Mouse (Mus musculus): ENCODE data around the gene Slc8a3. TPM values are rescaled to one million over a fixed set of nuclear protein-coding genes. Genes with fewer than 3 reads are reported as not detected.

Gene Slc8a3
- polyA plus RNA-seq, 1 experiment from 2014 or later: 1.3 TPM

DNA sequence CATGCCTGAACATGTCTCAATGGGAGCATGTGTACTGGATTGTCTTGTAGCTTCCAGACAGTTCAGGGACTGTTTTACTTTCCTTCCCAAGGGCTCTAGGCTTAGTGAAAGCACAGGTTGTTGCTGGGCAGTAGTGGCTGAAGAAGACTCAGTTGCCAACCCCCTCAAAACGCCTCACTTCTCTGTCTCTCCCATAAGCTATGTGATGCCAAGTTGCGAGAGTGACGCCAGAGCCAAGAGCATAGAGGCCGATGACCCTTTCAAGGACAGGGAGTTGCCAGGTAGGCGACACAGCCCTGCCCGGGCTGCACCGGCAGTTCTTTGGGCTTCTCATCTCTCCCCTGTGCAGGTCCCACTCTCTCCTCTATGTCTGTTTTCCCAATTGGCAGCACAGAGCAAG, 164.9 kb downstream of the Slc8a3 start:
- no peak overlapping the region for H3K27ac ChIP-seq (replicated peaks)
- no peak for DNase-seq (ENCODE audit: low spot score)
- peaks cover 24% of the 10 kb centered on the region for H3K4me1 ChIP-seq
- H3K36me3 ChIP-seq: peaks cover 16% of the 10 kb centered on the region
- 95% methylated on average over 7 of the region's 7 CpGs for WGBS
- H3K9me3 ChIP-seq (replicated peaks): no peaks in the 10 kb centered on the region
- H3K27me3 ChIP-seq (ENCODE audit: low read depth, poor library complexity, severe bottlenecking): no peaks in the 10 kb centered on the region
- no peak overlapping the region for H3K4me3 ChIP-seq

DNA sequence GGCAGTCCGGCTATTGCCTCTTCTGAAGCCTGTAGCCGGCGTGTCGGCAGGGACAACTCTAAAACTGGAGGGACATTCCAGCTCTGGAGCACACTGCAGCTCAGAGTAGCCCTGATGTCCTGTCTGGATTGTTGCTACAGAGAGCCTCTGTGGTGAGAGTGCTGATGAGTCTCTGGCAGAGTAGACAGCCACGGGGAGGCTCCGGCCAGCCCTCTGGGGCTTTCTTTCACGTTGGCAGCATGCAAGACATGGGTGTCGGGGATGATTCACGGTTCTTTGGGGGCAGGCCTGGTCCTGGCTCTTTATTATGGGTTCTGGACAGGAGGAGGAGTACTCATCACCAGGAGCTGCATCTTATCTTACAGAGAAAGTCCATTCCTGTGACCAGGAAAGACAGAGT, 165.8 kb downstream of the Slc8a3 start:
- Histone ChIP-seq H3K4me1 (peaks cover 26% of the 10 kb centered on the region), H3K9me3 (replicated peaks) (no peaks in the 10 kb centered on the region), H3K4me3 (no peak overlapping the region), H3K27ac (replicated peaks) (peak overlapping the region; percentile 39; the same call in 1 of the 2 replicates), H3K36me3 (peaks cover 7% of the 10 kb centered on the region), H3K27me3 (ENCODE audit: low read depth, poor library complexity, severe bottlenecking) (no peaks in the 10 kb centered on the region)
- DNase-seq (ENCODE audit: low spot score): no peak
- WGBS: 88% methylated on average over 9 of the region's 9 CpGs

DNA sequence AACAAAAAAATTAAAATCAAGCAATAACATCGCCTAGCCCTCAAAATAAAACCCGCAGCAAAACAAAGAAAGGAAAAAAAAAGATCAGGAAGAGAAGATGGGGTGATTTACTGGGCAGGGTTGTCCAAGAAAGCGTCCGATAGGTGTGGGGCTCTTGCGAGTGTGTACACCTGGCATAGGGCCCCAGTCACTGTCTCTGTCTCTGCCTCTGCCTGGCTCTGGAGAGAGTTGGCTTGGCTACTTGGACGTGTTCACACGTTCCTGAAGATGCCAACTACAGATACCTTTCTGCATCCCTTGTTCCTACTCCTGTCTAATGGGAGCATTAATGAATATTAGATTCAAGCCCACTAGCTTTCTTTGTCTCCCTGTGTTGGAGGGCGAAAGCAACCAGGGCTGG, 166.4 kb downstream of the Slc8a3 start:
- 92% methylated on average over 8 of the region's 8 CpGs for WGBS
- H3K27me3 ChIP-seq (ENCODE audit: low read depth, poor library complexity, severe bottlenecking): no peaks in the 10 kb centered on the region
- peak overlapping the region; percentile 39; the same call in 1 of the 2 replicates for H3K27ac ChIP-seq (replicated peaks)
- peaks cover 26% of the 10 kb centered on the region for H3K4me1 ChIP-seq
- H3K9me3 ChIP-seq (replicated peaks): no peaks in the 10 kb centered on the region
- no peak overlapping the region for H3K4me3 ChIP-seq
- H3K36me3 ChIP-seq: peaks cover 4% of the 10 kb centered on the region
- DNase-seq (ENCODE audit: low spot score): no peak

DNA sequence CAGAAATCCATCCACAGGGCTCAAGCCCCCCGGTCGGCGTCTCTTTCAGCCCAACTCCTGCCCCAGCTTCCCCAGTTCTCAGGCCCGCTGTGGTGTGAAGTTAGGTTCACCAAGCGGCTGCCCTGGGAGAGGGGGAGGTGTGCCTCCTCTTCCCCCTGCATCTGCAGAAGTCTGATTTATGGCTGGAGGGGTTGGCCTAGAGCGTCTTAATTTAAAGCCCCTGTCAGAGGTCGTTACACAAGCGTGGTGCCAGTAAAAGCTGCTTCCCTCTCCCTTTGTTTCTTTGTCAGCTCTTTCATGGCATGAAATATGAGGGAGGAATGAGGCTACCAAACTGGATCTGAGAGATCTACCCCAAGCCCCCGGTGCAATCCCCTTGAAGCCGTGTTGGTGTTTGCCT, 166.9 kb downstream of the Slc8a3 start:
- peaks cover 4% of the 10 kb centered on the region for H3K36me3 ChIP-seq
- H3K4me3 ChIP-seq: no peak overlapping the region
- peaks cover 26% of the 10 kb centered on the region for H3K4me1 ChIP-seq
- peak overlapping the region; percentile 67 for H3K27ac ChIP-seq (replicated peaks)
- no peaks in the 10 kb centered on the region for H3K9me3 ChIP-seq (replicated peaks)
- DNase-seq (ENCODE audit: low spot score): no peak
- no peaks in the 10 kb centered on the region for H3K27me3 ChIP-seq (ENCODE audit: low read depth, poor library complexity, severe bottlenecking)
- 38% methylated on average over 10 of the region's 10 CpGs for WGBS

DNA sequence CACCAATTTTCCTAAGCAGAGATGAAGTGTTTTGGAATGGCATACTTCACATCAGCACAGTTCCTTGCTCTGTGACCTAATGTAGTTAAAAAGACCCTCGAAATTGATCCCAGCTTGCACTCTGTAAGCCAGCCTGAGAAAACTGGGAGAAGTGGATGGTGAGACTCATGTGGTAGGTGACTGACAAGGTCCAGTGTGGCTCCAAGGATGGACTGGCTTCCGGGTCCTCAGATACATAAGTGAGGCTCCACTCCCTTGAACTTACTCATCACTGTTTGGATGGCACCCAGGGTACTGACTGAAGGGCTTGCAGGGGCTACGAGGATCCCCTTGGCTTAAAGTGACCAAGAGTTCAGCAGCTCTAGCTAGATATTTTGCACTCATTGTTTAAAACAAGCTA, 169.4 kb downstream of the Slc8a3 start:
- 93% methylated on average over 3 of the region's 3 CpGs for WGBS
- DNase-seq (ENCODE audit: low spot score): no peak

DNA sequence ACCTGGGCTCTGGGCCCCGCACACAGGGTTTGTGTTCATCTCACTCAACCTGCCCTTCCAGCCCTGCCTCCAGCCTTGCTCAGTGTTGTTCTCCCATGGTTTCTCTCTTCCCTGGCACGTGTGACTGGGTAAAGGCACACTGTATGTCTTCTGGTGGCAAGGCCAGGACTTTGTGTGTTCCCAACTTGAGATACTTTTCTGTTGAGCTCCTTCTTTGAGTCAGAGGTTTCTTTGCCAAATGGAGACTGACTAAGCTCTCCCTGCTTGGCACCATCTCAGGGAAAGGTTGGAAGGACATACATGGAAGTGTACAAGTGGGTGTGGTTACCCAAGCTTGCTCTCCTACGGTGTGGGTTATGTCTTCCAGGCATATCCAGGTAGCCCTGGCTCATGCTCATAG, 169.8 kb downstream of the Slc8a3 start:
- no peaks in the 10 kb centered on the region for H3K9me3 ChIP-seq (replicated peaks)
- DNase-seq (ENCODE audit: low spot score): no peak
- no peaks in the 10 kb centered on the region for H3K27me3 ChIP-seq (ENCODE audit: low read depth, poor library complexity, severe bottlenecking)
- H3K4me1 ChIP-seq: peaks cover 28% of the 10 kb centered on the region
- 0 out of 2 replicates have a peak, but pooled peaks cover 4% of the 10 kb centered on the region for H3K36me3 ChIP-seq
- 79% methylated on average over 3 of the region's 3 CpGs for WGBS
- H3K4me3 ChIP-seq: no peak overlapping the region
- H3K27ac ChIP-seq (replicated peaks): no peak overlapping the region

More for the DNA sequence above, 169.4 kb downstream of the Slc8a3 start:
- Histone ChIP-seq H3K27me3 (ENCODE audit: low read depth, poor library complexity, severe bottlenecking) (no peaks in the 10 kb centered on the region), H3K4me3 (no peak overlapping the region), H3K9me3 (replicated peaks) (no peaks in the 10 kb centered on the region), H3K27ac (replicated peaks) (no peak overlapping the region), H3K36me3 (no peaks in the 10 kb centered on the region), H3K4me1 (peaks cover 28% of the 10 kb centered on the region)

DNA sequence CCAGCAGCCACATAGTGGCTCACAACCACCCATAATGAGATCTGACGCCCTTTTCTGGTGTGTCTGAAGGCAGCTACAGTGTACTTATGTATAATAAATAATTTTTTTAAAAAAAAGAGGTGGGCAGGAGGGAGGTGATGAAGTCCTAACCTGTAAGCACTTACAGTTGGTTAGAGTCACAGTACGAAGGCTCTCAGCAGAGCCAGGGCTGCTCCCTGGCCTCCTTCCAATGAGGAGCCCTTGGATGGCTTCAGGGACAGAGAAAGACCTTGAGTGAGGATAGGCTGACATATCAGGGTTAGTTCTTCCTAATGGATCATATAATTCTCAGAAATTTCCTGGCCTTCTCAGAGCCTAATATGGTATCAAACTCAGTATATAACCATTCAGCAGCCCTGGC, 171.7 kb downstream of the Slc8a3 start:
- Histone ChIP-seq H3K27me3 (ENCODE audit: low read depth, poor library complexity, severe bottlenecking) (no peaks in the 10 kb centered on the region), H3K9me3 (replicated peaks) (no peaks in the 10 kb centered on the region), H3K4me3 (no peak overlapping the region), H3K27ac (replicated peaks) (no peak overlapping the region), H3K4me1 (peaks cover 18% of the 10 kb centered on the region), H3K36me3 (0 out of 2 replicates have a peak, but pooled peaks cover 6% of the 10 kb centered on the region)
- DNase-seq (ENCODE audit: low spot score): no peak
- 89% methylated on average over 2 of the region's 2 CpGs for WGBS

DNA sequence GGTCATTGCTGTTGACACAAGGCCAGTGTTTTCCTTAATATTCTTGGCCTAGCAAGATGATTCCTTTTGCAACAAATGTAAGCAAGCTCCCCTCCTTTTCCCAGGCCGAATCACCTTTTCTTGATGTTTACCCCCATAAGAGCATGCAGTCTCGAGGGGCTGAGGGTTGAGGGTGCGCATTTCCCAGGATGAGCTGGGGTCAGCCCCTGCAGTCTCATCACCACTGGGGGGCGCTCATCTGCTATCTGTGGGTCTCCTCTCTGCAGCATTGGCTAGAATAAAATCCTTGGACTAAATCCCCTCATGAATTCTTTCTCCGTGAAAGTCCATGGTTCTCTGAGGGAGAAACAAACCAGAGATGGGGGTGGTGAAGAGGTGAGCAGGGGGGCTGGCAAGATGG, 172.1 kb downstream of the Slc8a3 start:
- H3K27ac ChIP-seq (replicated peaks): no peak overlapping the region
- DNase-seq (ENCODE audit: low spot score): peak; percentile 48
- H3K27me3 ChIP-seq (ENCODE audit: low read depth, poor library complexity, severe bottlenecking): no peaks in the 10 kb centered on the region
- H3K4me3 ChIP-seq: no peak overlapping the region
- no peaks in the 10 kb centered on the region for H3K9me3 ChIP-seq (replicated peaks)
- 0 out of 2 replicates have a peak, but pooled peaks cover 6% of the 10 kb centered on the region for H3K36me3 ChIP-seq
- 64% methylated on average over 5 of the region's 5 CpGs for WGBS
- peaks cover 13% of the 10 kb centered on the region for H3K4me1 ChIP-seq

DNA sequence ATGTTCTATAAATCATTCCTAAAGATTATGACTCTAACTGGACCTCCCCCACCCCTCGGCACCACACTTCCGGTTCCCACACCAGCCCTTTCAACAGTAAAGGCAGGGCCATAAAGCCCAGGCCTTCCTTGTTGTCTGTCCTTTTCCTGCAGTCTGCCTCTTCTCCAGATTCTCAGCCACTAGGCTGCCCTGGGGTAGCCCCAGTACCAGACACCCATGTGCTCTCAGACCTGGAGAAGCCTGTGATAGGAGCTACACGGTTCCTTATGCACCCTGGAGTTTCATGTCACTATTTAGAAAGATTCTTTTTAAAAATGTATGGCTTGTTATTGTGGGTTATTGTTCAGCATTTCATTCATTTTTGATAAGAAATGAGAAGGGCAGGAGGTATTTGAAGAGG, 172.6 kb downstream of the Slc8a3 start:
- no peak for DNase-seq (ENCODE audit: low spot score)
- Histone ChIP-seq H3K9me3 (replicated peaks) (no peaks in the 10 kb centered on the region), H3K4me3 (no peak overlapping the region), H3K27me3 (ENCODE audit: low read depth, poor library complexity, severe bottlenecking) (no peaks in the 10 kb centered on the region), H3K36me3 (peaks cover 6% of the 10 kb centered on the region; the same call in 1 of the 2 replicates), H3K4me1 (peaks cover 9% of the 10 kb centered on the region), H3K27ac (replicated peaks) (no peak overlapping the region)
- 93% methylated on average over 3 of the region's 3 CpGs for WGBS

DNA sequence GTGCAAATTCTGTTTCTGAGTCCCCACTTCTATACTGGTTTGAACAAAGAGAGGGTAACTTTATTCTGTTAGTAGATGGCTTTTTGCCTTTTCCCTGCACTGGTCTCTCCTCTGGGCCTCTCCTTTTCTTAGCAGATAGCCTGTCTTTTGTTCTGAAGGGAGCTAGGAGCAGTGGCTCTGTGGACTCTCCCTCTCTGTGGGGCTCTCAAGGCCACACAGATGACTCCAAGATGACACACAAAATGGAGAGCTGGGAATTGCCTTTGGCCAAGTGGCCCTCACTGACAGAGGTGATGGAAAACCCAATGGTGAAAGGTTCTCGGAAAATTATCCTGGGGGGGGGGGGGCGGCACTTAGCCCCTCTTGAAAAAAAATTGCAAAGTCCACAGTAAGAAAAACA, 173.0 kb downstream of the Slc8a3 start:
- WGBS: 94% methylated on average over 2 of the region's 2 CpGs

DNA sequence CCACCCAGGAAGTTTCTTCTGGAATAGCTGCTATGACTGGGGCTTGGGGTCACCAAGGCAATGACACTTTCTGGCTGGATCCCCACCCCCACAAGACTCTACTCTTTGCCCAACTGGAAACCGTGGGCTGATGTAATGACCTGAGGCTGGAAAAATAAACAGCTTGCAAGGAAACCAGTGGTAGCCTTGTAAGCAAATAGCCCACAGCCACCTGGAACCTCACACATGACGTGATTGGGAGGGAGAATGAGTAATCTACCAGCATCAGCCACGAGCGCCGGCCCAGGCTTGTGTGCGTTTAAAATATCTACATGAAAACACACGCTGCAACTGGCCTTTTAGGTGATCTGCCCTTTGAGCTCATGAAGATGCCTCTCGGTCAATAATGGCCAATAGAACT, 176.1 kb downstream of the Slc8a3 start:
- Histone ChIP-seq H3K27me3 (ENCODE audit: low read depth, poor library complexity, severe bottlenecking) (peaks cover 19% of the 10 kb centered on the region), H3K4me1 (peaks cover 3% of the 10 kb centered on the region; the same call in 1 of the 2 replicates), H3K27ac (replicated peaks) (no peak overlapping the region), H3K4me3 (no peak overlapping the region), H3K36me3 (peaks cover 10% of the 10 kb centered on the region), H3K9me3 (replicated peaks) (no peaks in the 10 kb centered on the region)
- 85% methylated on average over 8 of the region's 8 CpGs for WGBS
- no peak for DNase-seq (ENCODE audit: low spot score)

More for the DNA sequence above, 173.0 kb downstream of the Slc8a3 start:
- Histone ChIP-seq H3K9me3 (replicated peaks) (no peaks in the 10 kb centered on the region), H3K4me1 (peaks cover 5% of the 10 kb centered on the region; the same call in 1 of the 2 replicates), H3K27me3 (ENCODE audit: low read depth, poor library complexity, severe bottlenecking) (no peaks in the 10 kb centered on the region), H3K27ac (replicated peaks) (no peak overlapping the region), H3K4me3 (no peak overlapping the region), H3K36me3 (peaks cover 8% of the 10 kb centered on the region)
- no peak for DNase-seq (ENCODE audit: low spot score)

DNA sequence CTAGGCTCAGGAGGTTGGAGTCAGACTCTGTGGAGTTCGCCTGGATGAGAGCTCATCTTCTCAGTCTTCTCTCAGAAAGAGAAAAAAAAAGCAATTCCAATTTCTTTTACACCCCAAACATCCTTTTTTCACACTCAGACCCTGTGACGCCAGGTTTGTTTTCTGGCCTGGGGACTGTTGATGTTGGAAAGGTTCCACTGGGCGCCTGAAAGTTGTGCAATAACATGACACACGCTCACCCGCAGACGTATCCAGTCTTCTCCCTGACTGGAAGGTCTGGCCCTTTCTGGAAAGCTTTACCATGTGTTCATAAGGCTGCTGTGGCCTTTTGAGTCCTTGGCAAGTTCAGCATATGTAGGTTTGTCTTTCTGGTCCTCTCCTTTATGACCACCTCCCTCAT, 177.3 kb downstream of the Slc8a3 start:
- Histone ChIP-seq H3K36me3 (peaks cover 10% of the 10 kb centered on the region), H3K27ac (replicated peaks) (no peak overlapping the region), H3K4me3 (no peak overlapping the region), H3K9me3 (replicated peaks) (no peaks in the 10 kb centered on the region), H3K4me1 (peaks cover 3% of the 10 kb centered on the region; the same call in 1 of the 2 replicates), H3K27me3 (ENCODE audit: low read depth, poor library complexity, severe bottlenecking) (peaks cover 27% of the 10 kb centered on the region)
- DNase-seq (ENCODE audit: low spot score): no peak
- 93% methylated on average over 6 of the region's 6 CpGs for WGBS

DNA sequence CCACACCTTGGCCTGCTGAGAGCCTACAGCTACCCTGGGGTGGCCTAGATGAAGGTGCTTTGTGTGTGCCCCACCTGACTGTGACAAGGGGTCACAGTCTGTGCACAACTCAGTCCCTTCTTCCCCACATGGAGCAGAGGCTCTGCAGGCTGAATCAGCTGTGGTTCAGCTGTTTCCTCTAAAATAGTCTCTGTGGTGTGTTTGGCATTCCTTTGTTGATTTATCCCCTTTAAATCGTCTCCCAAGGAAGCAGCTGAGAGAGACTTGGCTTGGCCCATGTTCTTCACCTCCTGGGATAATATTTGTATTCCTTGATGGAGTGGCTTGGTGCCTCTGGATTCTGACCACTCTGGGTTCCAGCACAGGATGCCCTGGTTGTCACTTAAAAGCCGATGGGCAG, 180.9 kb downstream of the Slc8a3 start:
- DNase-seq (ENCODE audit: low spot score): no peak
- H3K9me3 ChIP-seq (replicated peaks): no peaks in the 10 kb centered on the region
- H3K36me3 ChIP-seq: peaks cover 4% of the 10 kb centered on the region
- H3K4me3 ChIP-seq: no peak overlapping the region
- 71% methylated on average over 2 of the region's 2 CpGs for WGBS
- no peak overlapping the region for H3K27ac ChIP-seq (replicated peaks)
- peaks cover 60% of the 10 kb centered on the region for H3K27me3 ChIP-seq (ENCODE audit: low read depth, poor library complexity, severe bottlenecking)
- peaks cover 6% of the 10 kb centered on the region for H3K4me1 ChIP-seq

DNA sequence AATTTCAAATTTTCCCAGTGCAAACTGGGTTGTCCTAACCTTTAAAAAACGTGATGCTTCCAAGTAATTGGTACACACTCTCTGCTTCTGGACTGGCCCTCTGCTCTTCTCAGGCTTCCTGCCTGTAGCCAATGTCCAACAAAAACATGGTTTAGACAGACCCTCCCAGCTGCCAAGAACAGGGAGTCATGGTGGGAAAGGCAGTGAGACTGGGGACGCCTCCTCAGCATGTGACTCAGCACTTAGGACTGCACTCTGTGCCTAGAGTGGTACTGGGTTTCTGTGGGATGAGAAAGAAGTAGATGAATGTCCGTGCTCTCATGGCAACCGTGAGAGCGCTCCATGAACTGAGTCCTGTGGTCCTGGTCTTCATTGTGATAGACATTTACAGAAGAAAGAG, 182.1 kb downstream of the Slc8a3 start:
- DNase-seq (ENCODE audit: low spot score): no peak
- peaks cover 62% of the 10 kb centered on the region for H3K27me3 ChIP-seq (ENCODE audit: low read depth, poor library complexity, severe bottlenecking)
- no peak overlapping the region for H3K4me3 ChIP-seq
- peaks cover 18% of the 10 kb centered on the region for H3K4me1 ChIP-seq
- H3K36me3 ChIP-seq: peaks cover 4% of the 10 kb centered on the region
- 84% methylated on average over 5 of the region's 5 CpGs for WGBS
- no peak overlapping the region for H3K27ac ChIP-seq (replicated peaks)
- no peaks in the 10 kb centered on the region for H3K9me3 ChIP-seq (replicated peaks)

Measured in midbrain, embryonic 10.5 days (tissue).